In the genomic region with DNA sequence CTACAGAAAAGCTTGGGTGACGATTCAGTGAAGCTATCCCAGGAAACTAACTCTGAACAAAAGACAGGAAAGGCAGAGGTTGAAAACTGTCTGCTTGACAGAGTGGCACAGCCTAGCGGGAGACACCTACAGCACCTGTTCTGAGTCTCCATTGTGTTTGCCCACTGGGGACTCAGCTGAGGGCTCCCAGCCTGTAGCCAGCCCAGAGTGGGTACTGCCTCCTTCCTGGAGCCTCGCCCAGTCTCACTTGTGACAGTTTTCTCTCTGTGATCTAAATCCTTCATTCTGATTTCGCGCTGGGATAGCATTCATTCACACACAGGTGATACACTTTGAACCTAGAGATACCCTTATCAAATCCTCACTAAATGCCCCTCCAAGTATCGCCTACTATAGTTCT, we compare ENCODE assay signal across 8 mouse cellular contexts. TPM values are rescaled to one million over a fixed set of nuclear protein-coding genes. Genes with fewer than 3 reads are reported as not detected.
DNase-seq lines count a peak whose midpoint lies in the region; ATAC-seq and TF ChIP-seq lines count a peak whose summit lies in the region.

No protein-coding gene starts in this region.

- no peak for TF ChIP-seq CTCF in liver, embryonic 14.5 days (IDR thresholded peaks at IDR 0.05; ENCODE audit: low read depth)

- 15% methylated on average over 6 of the region's 6 CpGs for WGBS in hindbrain, embryonic 14.5 days
- 16% methylated on average over 6 of the region's 6 CpGs for WGBS in liver, embryonic 14.5 days (ENCODE audit: insufficient replicate concordance)

- peak overlapping the region; percentile 72 for H3K4me3 ChIP-seq in hindbrain, embryonic 14.5 days (replicated peaks; ENCODE audit: low read length)
- H3K4me3 ChIP-seq in liver, embryonic 14.5 days (ENCODE audit: insufficient read depth in 1 of 2, low read depth in 2 of 2, low read length in 2 of 2) = peak overlapping the region; percentile 10 to 29; a peak in 2 of 4 replicates

- H3K36me3 ChIP-seq in hindbrain, embryonic 14.5 days (replicated peaks; ENCODE audit: control insufficient read depth, insufficient read depth) = no peaks in the 10 kb centered on the region
- no peaks in the 10 kb centered on the region for H3K36me3 ChIP-seq in liver, embryonic 14.5 days (replicated peaks; ENCODE audit: control insufficient read depth, insufficient read depth, low read depth)

- peak overlapping the region; percentile 96 for H3K27ac ChIP-seq in hindbrain, embryonic 14.5 days
- no peak overlapping the region for H3K27ac ChIP-seq in liver, embryonic 14.5 days

- no peaks in the 10 kb centered on the region for H3K4me1 ChIP-seq in hindbrain, embryonic 14.5 days (replicated peaks; ENCODE audit: control insufficient read depth, insufficient read depth, low read length)
- H3K4me1 ChIP-seq in liver, embryonic 14.5 days (replicated peaks; ENCODE audit: control insufficient read depth in 2 of 2, insufficient read depth in 2 of 2, low read length in 1 of 2) = no peaks in the 10 kb centered on the region

- 0 out of 2 replicates have a peak, but pooled peaks have one; percentile 31 for ATAC-seq in hindbrain, embryonic 14.5 days (ENCODE audit: low FRiP score)
- no peak for ATAC-seq in liver, embryonic 14.5 days (ENCODE audit: insufficient read depth)
- no peak for ATAC-seq in megakaryocyte-erythroid progenitor cell, adult 5-6 weeks (replicated peaks; ENCODE audit: low FRiP score, low TSS enrichment, poor library complexity, severe bottlenecking)

- no peaks in the 10 kb centered on the region for H3K27me3 ChIP-seq in hindbrain, embryonic 14.5 days (ENCODE audit: control insufficient read depth, insufficient read depth, low read length)
- H3K27me3 ChIP-seq in liver, embryonic 14.5 days (ENCODE audit: control insufficient read depth, insufficient read depth, low read length) = peaks cover 19% of the 10 kb centered on the region

- peak; percentile 28 for DNase-seq in embryo, embryonic 10.5 days (ENCODE audit: low spot score)
- DNase-seq in embryo, embryonic 9.5 days (ENCODE audit: extremely low spot score) = no peak
- peak; percentile 37 for DNase-seq in brain, adult 2 months (ENCODE audit: low read depth, low spot score)
- DNase-seq in hindbrain, embryonic 14.5 days (ENCODE audit: low spot score) = peak; percentile 38
- no peak for DNase-seq in liver, embryonic 14.5 days (ENCODE audit: low read depth in 3 of 3, low spot score in 3 of 3)
- peak; percentile 74 to 76 for DNase-seq in right cerebral cortex, postnatal 10 days (ENCODE audit: low spot score in 2 of 2)
- no peak for DNase-seq in spleen, postnatal 14 days (ENCODE audit: low spot score in 2 of 2)

- no peak for TF ChIP-seq EP300 in liver, embryonic 14.5 days (IDR thresholded peaks at IDR 0.05; ENCODE audit: low read depth)

- H3K9ac ChIP-seq in hindbrain, embryonic 14.5 days = peak overlapping the region; percentile 79
- no peak overlapping the region for H3K9ac ChIP-seq in liver, embryonic 14.5 days (replicated peaks)

- no peaks in the 10 kb centered on the region for H3K9me3 ChIP-seq in hindbrain, embryonic 14.5 days (ENCODE audit: control insufficient read depth, low read length)
- H3K9me3 ChIP-seq in liver, embryonic 14.5 days (ENCODE audit: control insufficient read depth, low read length) = no peaks in the 10 kb centered on the region

- H3K4me2 ChIP-seq in hindbrain, embryonic 14.5 days (replicated peaks) = peak overlapping the region; percentile 94
- H3K4me2 ChIP-seq in liver, embryonic 14.5 days (ENCODE audit: low read depth) = no peak overlapping the region

RNA-seq across cellular contexts. Expression of gene Robo2, which starts 1.5 kb away (rescaled TPM):
- polyA plus RNA-seq in hindbrain, embryonic 14.5 days (2014; fragmentation: Nextera tagmentation; extraction: Ambion mirVana) = 113 and 121 TPM in 2 replicates
- polyA plus RNA-seq in liver, embryonic 14.5 days (2012; rRNA removed) = 1.8 and 3.4 TPM in 2 replicates
- 2.5 and 3.3 TPM in 2 replicates for polyA plus RNA-seq in liver, embryonic 14.5 days (2014; fragmentation: Nextera tagmentation; extraction: Ambion mirVana)
- total RNA-seq in megakaryocyte-erythroid progenitor cell, adult 5-6 weeks (2014; fragmentation: Nextera tagmentation) = not detected in 2 replicates
- not detected in 2 replicates for total RNA-seq in megakaryocyte-erythroid progenitor cell, adult 5-6 weeks (2017)

Comparison
In these comparisons a context has a peak if more than half of its experiments do, and no peak if none do; other contexts are left out.
1. DNase-seq: peak in embryo, embryonic 10.5 days (single experiment), brain, adult 2 months (single experiment), hindbrain, embryonic 14.5 days (single experiment) and right cerebral cortex, postnatal 10 days (2 of 2); none in embryo, embryonic 9.5 days (single experiment), liver, embryonic 14.5 days (0 of 3) and spleen, postnatal 14 days (0 of 2).
2. RNA of gene Robo2, which starts 1.5 kb away (polyA plus RNA-seq): 113 to 121 TPM in hindbrain, embryonic 14.5 days; 1.8 to 3.4 TPM in liver, embryonic 14.5 days; every median in the first group is over 10 times any median in the second.